Mouse (Mus musculus): ENCODE results near the gene Stard13.

DNA sequence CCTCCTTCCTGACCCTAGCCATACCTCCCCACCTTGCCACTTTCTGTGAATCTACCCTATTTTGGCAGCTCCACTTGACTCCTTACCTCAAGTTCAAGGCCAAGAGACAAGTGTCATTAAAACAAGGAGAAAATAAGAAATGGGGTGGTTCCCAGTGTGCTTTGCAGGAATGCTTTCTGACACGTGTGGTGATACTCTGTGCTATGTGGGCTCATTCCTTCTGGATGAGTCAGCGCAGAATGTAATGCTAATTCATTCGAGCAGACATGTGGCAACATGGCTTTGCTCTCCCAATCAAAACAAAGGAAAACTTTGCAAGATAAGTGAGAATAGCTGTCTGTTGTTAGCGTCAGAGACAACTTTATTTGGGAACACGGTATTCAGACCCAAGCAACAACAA lies 30.7 kb downstream of the Stard13 start:
- no peak for TF ChIP-seq ZNF384 (IDR thresholded peaks at IDR 0.05; ENCODE audit: low read depth, low read length)
- TF ChIP-seq ZC3H11A (IDR thresholded peaks at IDR 0.05; ENCODE audit: borderline replicate concordance, low read depth, low read length) = no peak
- no peak for TF ChIP-seq CHD2 (IDR thresholded peaks at IDR 0.05; ENCODE audit: low read depth, low read length)

Data from ES-E14 (cell line).